10 mouse cellular contexts compared by ENCODE assay signal in genomic region chr7:29480590-29481344, GRCm38 (mm10). TPM values are rescaled to one million over a fixed set of nuclear protein-coding genes. Genes with fewer than 3 reads are reported as not detected.
A peak's percentile ranks its signal among the peaks of the same experiment; 100 is the strongest.
DNase-seq lines count a peak whose midpoint lies in the region; ATAC-seq and TF ChIP-seq lines count a peak whose summit lies in the region.
"Had no signal": no experiment of that assay in that cellular context is flagged by ENCODE, and none has a peak within 500 bp of the region (broad histone marks: within the 10 kb centered on the region; RNA-seq: fewer than 3 reads in every experiment).

No protein-coding gene starts in this region.

- TF ChIP-seq CTCF in layer of hippocampus, adult 2 months (conservative IDR thresholded peaks at IDR 0.05), result no peak

- peak overlapping the region; percentile 21 for H3K27ac ChIP-seq in layer of hippocampus, adult 2 months
- peak overlapping the region; percentile 89 for H3K27ac ChIP-seq in embryonic facial prominence, embryonic 15.5 days (replicated peaks)
- H3K27ac ChIP-seq in intestine, embryonic 14.5 days (ENCODE audit: low read depth), result peak overlapping the region; percentile 63
- peak overlapping the region; percentile 79 for H3K27ac ChIP-seq in stomach, embryonic 14.5 days (ENCODE audit: low read length)

- no peaks in the 10 kb centered on the region for H3K27me3 ChIP-seq in embryonic facial prominence, embryonic 15.5 days
- no peaks in the 10 kb centered on the region for H3K27me3 ChIP-seq in intestine, embryonic 14.5 days (replicated peaks; ENCODE audit: control insufficient read depth, insufficient read depth, low read length)
- no peaks in the 10 kb centered on the region for H3K27me3 ChIP-seq in stomach, embryonic 14.5 days (ENCODE audit: control insufficient read depth, insufficient read depth, low read length)

- DNase-seq in layer of hippocampus, adult 2 months (ENCODE audit: low spot score in 2 of 2), result no peak
- DNase-seq in layer of hippocampus, adult 18-20 months (ENCODE audit: low spot score in 2 of 2), result no peak
- DNase-seq in intestine, embryonic 14.5 days (ENCODE audit: low spot score), result no peak
- DNase-seq in heart, adult 8-10 months (ENCODE audit: low spot score), result no peak
- no peak for DNase-seq in thymus, adult 18-20 months
- DNase-seq in testis, postnatal 14 days (ENCODE audit: low spot score), result no peak
- DNase-seq: heart, postnatal 14 days; left cerebral cortex, postnatal 4 days had no signal

- H3K9ac ChIP-seq in embryonic facial prominence, embryonic 15.5 days, result no peak overlapping the region
- no peak overlapping the region for H3K9ac ChIP-seq in intestine, embryonic 14.5 days (ENCODE audit: low read length)
- H3K9ac ChIP-seq in stomach, embryonic 14.5 days (replicated peaks; ENCODE audit: low read depth, low read length), result no peak overlapping the region; the same call in 1 of the 2 replicates

- 68% methylated on average over 16 of the region's 16 CpGs for WGBS in embryonic facial prominence, embryonic 15.5 days
- WGBS in intestine, embryonic 14.5 days, result 76% methylated on average over 16 of the region's 16 CpGs
- WGBS in stomach, embryonic 14.5 days, result 69% methylated on average over 16 of the region's 16 CpGs

- peaks cover 64% of the 10 kb centered on the region for H3K4me1 ChIP-seq in embryonic facial prominence, embryonic 15.5 days
- peaks cover 17% of the 10 kb centered on the region for H3K4me1 ChIP-seq in intestine, embryonic 14.5 days (replicated peaks; ENCODE audit: control insufficient read depth, insufficient read depth, low read length)
- peaks cover 24% of the 10 kb centered on the region; the same call in 1 of the 2 replicates for H3K4me1 ChIP-seq in stomach, embryonic 14.5 days (ENCODE audit: control insufficient read depth, insufficient read depth, low read length)

- no peak; the same call in 1 of the 2 replicates for ATAC-seq in embryonic facial prominence, embryonic 15.5 days (ENCODE audit: insufficient number of reproducible peaks, low FRiP score, low TSS enrichment, low read depth)
- ATAC-seq in intestine, embryonic 14.5 days (replicated peaks; ENCODE audit: low FRiP score, low TSS enrichment, low read depth), result no peak
- 0 out of 2 replicates have a peak, but pooled peaks have one; percentile 1 for ATAC-seq in stomach, embryonic 14.5 days (ENCODE audit: insufficient number of reproducible peaks, insufficient read depth, low FRiP score, low read depth)

- H3K36me3 ChIP-seq in embryonic facial prominence, embryonic 15.5 days, result no peaks in the 10 kb centered on the region
- H3K36me3 ChIP-seq in intestine, embryonic 14.5 days (ENCODE audit: control insufficient read depth, insufficient read depth, low read length), result no peaks in the 10 kb centered on the region
- no peaks in the 10 kb centered on the region for H3K36me3 ChIP-seq in stomach, embryonic 14.5 days (ENCODE audit: control insufficient read depth, insufficient read depth, low read length)

- H3K4me3 ChIP-seq in layer of hippocampus, adult 2 months, result no peak overlapping the region
- H3K4me3 ChIP-seq in embryonic facial prominence, embryonic 15.5 days (replicated peaks), result no peak overlapping the region
- no peak overlapping the region for H3K4me3 ChIP-seq in intestine, embryonic 14.5 days (ENCODE audit: low read depth, low read length)
- no peak overlapping the region for H3K4me3 ChIP-seq in stomach, embryonic 14.5 days (ENCODE audit: low read depth, low read length)

- no peaks in the 10 kb centered on the region for H3K9me3 ChIP-seq in embryonic facial prominence, embryonic 15.5 days (replicated peaks)
- H3K9me3 ChIP-seq in intestine, embryonic 14.5 days (ENCODE audit: control insufficient read depth, low read length), result no peaks in the 10 kb centered on the region
- no peaks in the 10 kb centered on the region for H3K9me3 ChIP-seq in stomach, embryonic 14.5 days (ENCODE audit: control insufficient read depth, low read depth, low read length)

- H3K4me2 ChIP-seq in embryonic facial prominence, embryonic 15.5 days (replicated peaks), result peak overlapping the region; percentile 28; the same call in 1 of the 2 replicates
- H3K4me2 ChIP-seq in intestine, embryonic 14.5 days (ENCODE audit: low read length), result peak overlapping the region; percentile 9; the same call in 1 of the 2 replicates
- H3K4me2 ChIP-seq in stomach, embryonic 14.5 days (replicated peaks; ENCODE audit: low read depth, low read length), result peak overlapping the region; percentile 6; the same call in 1 of the 2 replicates

RNA-seq across cellular contexts. Expression of gene Sipa1l3, which starts 37.7 kb away (rescaled TPM):
- total RNA-seq in layer of hippocampus, adult 2 months (2021), result 100 to 1,000 TPM; 240 to 260 TPM
- total RNA-seq in layer of hippocampus, adult 18-20 months (2021), result 100 to 1,000 TPM; 219 to 232 TPM
- 21.6 and 22.4 TPM in 2 replicates for polyA plus RNA-seq in embryonic facial prominence, embryonic 15.5 days (2015; fragmentation: Nextera tagmentation; extraction: Ambion mirVana)
- polyA plus RNA-seq in intestine, embryonic 14.5 days (2014; fragmentation: Nextera tagmentation; extraction: Ambion mirVana), result 17.0 and 22.5 TPM in 2 replicates
- 21.2 and 22.0 TPM in 2 replicates for polyA plus RNA-seq in stomach, embryonic 14.5 days (2014; fragmentation: Nextera tagmentation; extraction: Ambion mirVana)
- 10 to 100 TPM in 1 of 4 experiments, 1 to 10 TPM in 3; 6.8 to 10.3 (median 8.2) TPM for total RNA-seq in heart, adult 8-10 months (2022)

Comparison
In these comparisons a context has a peak if more than half of its experiments do, and no peak if none do; other contexts are left out.
1. H3K27ac ChIP-seq: peak in every context shown above with its lines; median percentile 89 in embryonic facial prominence, embryonic 15.5 days; 79 in stomach, embryonic 14.5 days; 63 in intestine, embryonic 14.5 days; 21 in layer of hippocampus, adult 2 months.
2. RNA of gene Sipa1l3, which starts 37.7 kb away (total RNA-seq): 240 to 260 TPM in layer of hippocampus, adult 2 months and 219 to 232 TPM in layer of hippocampus, adult 18-20 months; 6.8 to 10.3 TPM in heart, adult 8-10 months; every median in the first group is over 10 times any median in the second.
3. Peak in every context shown above with its lines, with median percentiles within 50 percentile points of each other: H3K4me2 ChIP-seq.